Mouse (Mus musculus) embryonic facial prominence, embryonic 14.5 days (tissue): ENCODE data around the gene Bms1. TPM values are rescaled to one million over a fixed set of nuclear protein-coding genes. Genes with fewer than 3 reads are reported as not detected.

Experiments used
- ATAC-seq: fragments of 200-750 bp; cut with Nextera tagmentation; 2 replicates; pipeline ENCODE4 v1.8.0; 2017; ENCODE audit warnings: low read depth, moderate number of reproducible peaks, moderate TSS enrichment
- DNase-seq: peaks from one replicate; pipeline ENCODE4 v3.0.0-alpha.2; 2015; ENCODE audit warnings: low spot score
- H3K27ac ChIP-seq: fragments of 300-500 bp; sonication (generic); replicated peaks from 2 replicates; pipeline ENCODE4 v1.5.1; 2014; ENCODE audit warnings: low read depth, mild to moderate bottlenecking, low read length, moderate library complexity
- H3K27me3 ChIP-seq: fragments of 300-500 bp; sonication (generic); replicated peaks from 2 replicates; pipeline ENCODE4 v1.6.1; 2014; ENCODE audit warnings: low read length; ENCODE audit not compliant: control insufficient read depth, insufficient read depth
- H3K36me3 ChIP-seq: fragments of 300-500 bp; sonication (generic); 2 replicates; pipeline ENCODE4 v1.6.1; 2014; ENCODE audit warnings: low read length, mixed read lengths; ENCODE audit not compliant: control insufficient read depth, insufficient read depth
- H3K4me1 ChIP-seq: fragments of 300-500 bp; sonication (generic); 2 replicates; pipeline ENCODE4 v1.6.1; 2014; ENCODE audit warnings: antibody characterized with exemption, low read length; ENCODE audit not compliant: control insufficient read depth, insufficient read depth
- H3K4me2 ChIP-seq: fragments of 300-500 bp; sonication (generic); 2 replicates; pipeline ENCODE4 v1.6.1; 2014; ENCODE audit warnings: low read depth, mild to moderate bottlenecking, low read length, moderate library complexity, mixed read lengths
- H3K4me3 ChIP-seq: fragments of 300-500 bp; sonication (generic); 2 replicates; pipeline ENCODE4 v1.5.1; 2014; ENCODE audit warnings: low read depth, mild to moderate bottlenecking, low read length
- H3K9ac ChIP-seq: fragments of 300-500 bp; sonication (generic); 2 replicates; pipeline ENCODE4 v1.6.1; 2014; ENCODE audit warnings: low read depth, mild to moderate bottlenecking, low read length, moderate library complexity, mixed read lengths
- H3K9me3 ChIP-seq: fragments of 300-500 bp; sonication (generic); 2 replicates; pipeline ENCODE4 v1.6.1; 2016; ENCODE audit warnings: low read length; ENCODE audit not compliant: control insufficient read depth
- WGBS: fragments of 180-500 bp; shearing (Covaris S2); extraction: QIAGEN DNeasy Blood & Tissue Kit; methylation state at CpG from one replicate; pipeline ENCODE4 v1.1.7; 2014; 5-methylcytosine and 5-hydroxymethylcytosine counted together
- polyA plus RNA-seq: library from polyadenylated mRNA; unstranded; fragments of >200 nt; fragmentation: Nextera tagmentation; extraction: Ambion mirVana; gene quantifications from 2 replicates; pipeline ENCODE4 v1.2.1, GENCODE M21; 2014

Bms1 gene
- polyA plus RNA-seq, 1 experiment from 2014 or later: 29.6 TPM

DNA sequence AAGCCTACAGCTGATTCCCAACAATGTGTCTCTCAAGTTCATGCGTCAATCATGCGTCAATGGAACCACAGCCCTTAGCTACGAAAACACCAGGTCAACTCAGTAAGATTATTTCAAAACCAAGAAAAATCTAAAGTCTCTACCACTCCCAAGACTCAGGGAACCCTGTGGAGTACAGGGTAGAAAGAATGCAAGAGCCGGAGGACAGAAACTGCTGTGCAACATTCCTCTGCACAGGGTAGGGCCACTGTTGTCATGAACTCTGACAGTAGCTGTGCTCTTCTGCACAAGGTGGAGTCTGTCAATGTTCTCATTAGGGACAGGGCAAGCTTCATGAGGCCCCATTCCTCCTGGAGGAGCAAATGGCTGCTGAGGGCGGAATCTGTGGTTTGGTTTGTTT, 10.8 kb downstream of the Bms1 start:
- DNase-seq (no peak), ATAC-seq (no peak)
- H3K36me3 ChIP-seq: peaks cover 89% of the 10 kb centered on the region
- H3K4me2 ChIP-seq: no peak overlapping the region
- WGBS: 90% methylated on average over 5 of the region's 5 CpGs
- no peak overlapping the region for H3K27ac ChIP-seq
- no peaks in the 10 kb centered on the region for H3K27me3 ChIP-seq
- no peaks in the 10 kb centered on the region for H3K9me3 ChIP-seq
- H3K9ac ChIP-seq: no peak overlapping the region
- H3K4me1 ChIP-seq: no peaks in the 10 kb centered on the region
- no peak overlapping the region for H3K4me3 ChIP-seq

DNA sequence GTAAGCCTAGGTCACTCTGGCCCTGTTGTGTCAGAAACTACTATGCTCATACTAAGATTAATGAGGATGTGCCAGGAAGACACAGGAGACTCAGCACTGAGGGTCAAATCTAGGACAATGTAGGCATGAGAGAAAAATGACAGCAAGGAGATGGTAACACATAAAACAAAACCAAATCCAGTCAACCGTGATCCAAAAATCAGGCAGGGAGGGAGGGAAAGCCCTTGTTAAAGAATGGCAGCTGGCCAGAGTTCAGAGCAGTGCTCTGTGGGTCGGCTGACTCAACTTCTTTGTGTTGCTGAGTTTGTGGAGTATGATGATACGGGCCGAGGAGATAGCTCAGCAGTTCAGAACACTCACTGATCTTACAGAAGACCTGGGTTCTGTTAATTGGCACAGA, 12.9 kb downstream of the Bms1 start:
- Histone ChIP-seq H3K9ac (no peak overlapping the region), H3K27ac (no peak overlapping the region), H3K27me3 (no peaks in the 10 kb centered on the region), H3K36me3 (peaks cover 87% of the 10 kb centered on the region), H3K4me2 (no peak overlapping the region), H3K4me1 (no peaks in the 10 kb centered on the region), H3K9me3 (no peaks in the 10 kb centered on the region), H3K4me3 (no peak overlapping the region)
- 86% methylated on average over 4 of the region's 4 CpGs for WGBS
- ATAC-seq (no peak; the same call in 1 of the 2 replicates), DNase-seq (peak; percentile 13)

DNA sequence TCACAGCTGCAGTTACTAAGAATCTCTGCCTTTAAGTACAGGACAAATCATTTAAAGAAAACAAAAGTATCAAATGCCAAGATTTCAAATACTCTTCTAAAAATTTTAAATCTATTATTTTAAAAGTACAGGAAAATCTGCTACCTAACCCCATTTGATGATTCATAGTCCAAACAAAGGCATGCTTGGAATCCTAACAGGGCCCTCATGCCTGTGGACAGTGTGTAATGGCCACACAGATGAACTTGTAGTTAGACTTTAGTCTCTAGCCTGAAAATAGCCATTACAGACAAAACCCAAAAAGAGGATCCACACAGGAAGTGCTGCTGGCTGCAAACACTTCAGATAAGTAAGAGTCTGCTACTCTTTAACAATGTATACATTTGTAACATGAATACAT, 28.5 kb downstream of the Bms1 start:
- Histone ChIP-seq H3K4me3 (no peak overlapping the region), H3K9me3 (no peaks in the 10 kb centered on the region), H3K27ac (no peak overlapping the region), H3K9ac (no peak overlapping the region), H3K4me2 (no peak overlapping the region), H3K27me3 (no peaks in the 10 kb centered on the region), H3K4me1 (no peaks in the 10 kb centered on the region), H3K36me3 (peaks cover 80% of the 10 kb centered on the region)
- ATAC-seq: no peak
- no peak for DNase-seq

DNA sequence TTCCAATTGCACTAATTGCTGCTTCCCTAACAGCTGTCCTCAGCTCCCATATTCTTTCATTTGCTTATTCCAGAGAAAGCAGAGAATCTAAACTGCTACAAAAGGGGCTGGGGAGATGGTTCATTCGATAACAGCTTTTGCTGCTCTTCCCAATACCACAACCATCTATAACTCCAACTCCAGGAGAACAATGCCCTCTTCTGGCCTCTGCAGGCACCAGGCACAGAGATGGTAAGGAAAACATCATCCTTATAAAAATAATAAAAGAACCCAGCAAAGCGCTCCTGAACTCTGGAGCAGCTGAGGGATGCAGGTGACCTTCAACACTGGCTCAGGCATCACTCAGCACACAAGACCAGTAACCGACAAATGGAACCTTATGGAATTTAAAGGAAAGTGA, 33.3 kb downstream of the Bms1 start:
- no peaks in the 10 kb centered on the region for H3K9me3 ChIP-seq
- peaks cover 68% of the 10 kb centered on the region for H3K36me3 ChIP-seq
- DNase-seq (no peak), ATAC-seq (no peak)
- no peaks in the 10 kb centered on the region for H3K27me3 ChIP-seq
- H3K4me2 ChIP-seq: no peak overlapping the region
- H3K9ac ChIP-seq: no peak overlapping the region
- 90% methylated on average over 3 of the region's 3 CpGs for whole genome bisulfite sequencing
- no peak overlapping the region for H3K4me3 ChIP-seq
- no peak overlapping the region for H3K27ac ChIP-seq
- no peaks in the 10 kb centered on the region for H3K4me1 ChIP-seq

DNA sequence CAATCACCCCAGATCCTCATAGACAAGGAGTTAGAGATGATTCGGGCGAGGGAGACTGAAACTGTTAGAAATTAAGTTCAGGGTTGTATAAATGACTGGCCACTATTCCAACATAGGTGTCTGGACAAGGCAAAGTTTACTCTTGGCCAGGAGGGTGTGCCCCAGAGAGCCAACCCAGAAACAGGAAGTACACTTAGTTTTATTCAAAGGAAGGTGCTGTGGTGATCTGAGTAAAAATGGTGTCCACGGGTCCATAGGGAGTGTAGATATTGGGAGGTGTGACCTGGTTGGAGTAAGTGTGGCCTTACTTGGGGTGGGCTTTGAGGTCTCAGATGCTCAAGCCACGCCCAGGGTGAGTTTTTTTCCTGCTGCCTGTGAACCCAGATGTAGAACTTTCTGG, 38.0 kb downstream of the Bms1 start:
- Histone ChIP-seq H3K9ac (no peak overlapping the region), H3K4me1 (no peaks in the 10 kb centered on the region), H3K9me3 (no peaks in the 10 kb centered on the region), H3K27me3 (no peaks in the 10 kb centered on the region), H3K27ac (no peak overlapping the region), H3K4me2 (no peak overlapping the region), H3K4me3 (no peak overlapping the region), H3K36me3 (peaks cover 37% of the 10 kb centered on the region)
- WGBS: 84% methylated on average over 4 of the region's 4 CpGs
- DNase-seq: no peak
- ATAC-seq: no peak

DNA sequence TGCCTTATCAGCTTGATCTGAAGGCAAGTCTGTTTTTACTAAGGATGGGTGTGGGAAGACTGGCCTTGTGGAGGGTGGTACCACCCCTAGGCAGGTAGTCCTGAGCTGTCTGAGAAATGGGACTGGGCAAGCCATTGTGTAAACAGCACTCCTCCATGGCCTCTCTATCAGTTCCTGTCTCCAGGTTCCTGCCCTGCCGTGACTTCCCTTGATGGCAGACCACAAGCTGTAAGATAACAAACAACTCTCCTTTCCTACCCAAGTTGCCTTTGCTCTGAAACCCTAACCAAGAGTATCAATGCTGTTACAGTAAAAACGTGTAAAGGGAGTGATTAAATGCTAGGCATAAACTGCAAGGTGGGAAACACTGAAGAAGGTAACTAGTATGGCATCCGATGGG, 38.6 kb downstream of the Bms1 start:
- no peak overlapping the region for H3K4me2 ChIP-seq
- no peak overlapping the region for H3K27ac ChIP-seq
- H3K9me3 ChIP-seq: no peaks in the 10 kb centered on the region
- no peak overlapping the region for H3K9ac ChIP-seq
- DNase-seq (no peak), ATAC-seq (no peak)
- no peaks in the 10 kb centered on the region for H3K4me1 ChIP-seq
- H3K4me3 ChIP-seq: no peak overlapping the region
- peaks cover 34% of the 10 kb centered on the region for H3K36me3 ChIP-seq
- H3K27me3 ChIP-seq: 0 out of 2 replicates have a peak, but pooled peaks cover under 1% of the 10 kb centered on the region
- WGBS: 59% methylated on average over 3 of the region's 3 CpGs

DNA sequence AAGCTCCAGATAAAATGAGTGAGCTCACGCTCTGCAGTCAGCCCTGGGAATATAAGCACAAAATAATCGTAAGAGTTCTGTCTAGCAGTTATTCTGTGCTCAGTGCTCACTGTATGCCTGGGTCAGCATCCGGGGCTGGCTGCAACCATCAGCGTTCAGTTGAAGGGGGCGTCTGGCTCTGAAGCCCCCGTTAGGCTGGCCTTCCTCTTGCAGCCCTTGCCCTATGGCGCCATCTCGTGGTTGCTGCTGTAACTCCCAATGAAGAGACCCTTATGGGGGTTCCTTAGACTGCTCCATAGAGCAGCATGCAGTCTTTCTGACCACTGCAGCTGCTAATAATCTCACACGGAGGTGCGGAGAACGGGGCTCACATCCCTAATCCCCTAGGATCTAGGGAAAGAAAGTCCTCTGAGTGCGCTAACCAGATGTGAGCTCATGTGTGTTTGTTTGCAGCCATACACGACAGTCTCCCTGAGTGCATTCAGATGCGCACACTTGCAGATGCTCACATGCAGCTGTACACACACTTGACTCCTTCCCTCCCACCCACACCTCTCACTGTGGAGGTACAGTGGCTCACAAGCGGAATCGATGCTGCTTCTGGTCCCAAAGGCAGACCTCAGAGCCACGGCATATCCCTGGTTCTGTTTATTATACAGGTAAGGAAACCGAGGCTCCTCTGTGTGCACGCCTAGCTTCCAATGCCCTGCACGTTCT, 39.7 kb downstream of the Bms1 start:
- H3K4me2 ChIP-seq: peak overlapping the region; percentile 35

DNA sequence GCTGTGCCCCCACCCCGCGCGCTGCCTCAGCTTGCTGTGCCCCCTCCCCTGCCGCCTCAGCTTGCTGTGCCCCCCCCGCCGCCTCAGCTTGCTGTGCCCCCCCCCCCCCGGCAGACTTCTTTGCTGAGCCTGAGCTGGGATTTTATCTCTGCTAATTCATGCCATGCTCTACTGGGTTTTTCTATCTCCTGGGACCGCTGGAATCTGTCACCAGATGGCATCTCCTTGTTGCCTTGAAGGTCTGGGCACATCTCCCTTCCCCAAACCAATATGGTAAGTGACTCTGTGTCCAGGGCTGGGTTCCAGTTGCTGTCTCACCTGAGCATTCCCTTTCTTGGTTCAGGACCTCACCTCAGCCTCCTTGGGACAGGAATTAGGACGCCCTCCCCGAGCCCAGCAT, 41.7 kb downstream of the Bms1 start:
- Histone ChIP-seq H3K4me3 (no peak overlapping the region), H3K36me3 (0 out of 2 replicates have a peak, but pooled peaks cover 4% of the 10 kb centered on the region), H3K4me2 (no peak overlapping the region), H3K9ac (no peak overlapping the region), H3K4me1 (no peaks in the 10 kb centered on the region), H3K9me3 (no peaks in the 10 kb centered on the region), H3K27ac (no peak overlapping the region), H3K27me3 (0 out of 2 replicates have a peak, but pooled peaks cover 3% of the 10 kb centered on the region)
- DNase-seq (no peak), ATAC-seq (no peak)
- 66% methylated on average over 8 of the region's 10 CpGs for WGBS

More for the DNA sequence above, 39.7 kb downstream of the Bms1 start:
- H3K4me3 ChIP-seq: no peak overlapping the region
- no peak overlapping the region for H3K27ac ChIP-seq
- peaks cover 24% of the 10 kb centered on the region for H3K36me3 ChIP-seq
- ATAC-seq (peak; percentile 78), DNase-seq (peak; percentile 76)
- 29% methylated on average over 20 of the region's 20 CpGs for WGBS
- 0 out of 2 replicates have a peak, but pooled peaks cover 3% of the 10 kb centered on the region for H3K27me3 ChIP-seq
- no peak overlapping the region for H3K9ac ChIP-seq
- no peaks in the 10 kb centered on the region for H3K4me1 ChIP-seq
- H3K9me3 ChIP-seq: no peaks in the 10 kb centered on the region

DNA sequence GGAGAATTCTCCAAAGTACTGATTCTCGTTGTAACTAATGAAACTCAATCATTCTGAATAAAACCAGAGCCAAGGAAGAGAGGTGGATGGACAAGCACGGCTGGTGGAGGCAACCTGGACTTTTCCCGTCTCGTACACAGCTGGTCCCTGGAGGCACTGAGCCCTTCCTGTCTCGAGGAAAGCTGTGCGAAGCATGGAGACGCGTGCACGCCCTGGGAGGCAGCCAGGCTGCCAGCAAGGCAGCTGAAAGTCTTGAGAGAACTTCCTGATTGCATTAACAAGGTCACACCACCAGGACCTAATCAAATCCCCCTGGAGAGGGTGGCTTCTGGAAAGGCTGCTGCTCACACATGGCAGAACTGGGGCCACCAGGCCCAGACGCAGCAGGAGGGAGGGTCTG, 43.3 kb downstream of the Bms1 start:
- no peak overlapping the region for H3K9ac ChIP-seq
- H3K4me2 ChIP-seq: no peak overlapping the region
- no peaks in the 10 kb centered on the region for H3K36me3 ChIP-seq
- no peak overlapping the region for H3K27ac ChIP-seq
- H3K9me3 ChIP-seq: no peaks in the 10 kb centered on the region
- H3K4me3 ChIP-seq: no peak overlapping the region
- DNase-seq (peak; percentile 31), ATAC-seq (no peak)
- WGBS: 14% methylated on average over 10 of the region's 10 CpGs
- H3K27me3 ChIP-seq: 0 out of 2 replicates have a peak, but pooled peaks cover 3% of the 10 kb centered on the region
- no peaks in the 10 kb centered on the region for H3K4me1 ChIP-seq
